Mouse (Mus musculus): ENCODE measurements around the gene Popdc2.
A peak's percentile ranks its signal among the peaks of the same experiment; 100 is the strongest.

Popdc2 gene

GRCm38 (mm10) chr16:38377546-38377945, 15.5 kb downstream of the Popdc2 start:
- DNase-seq = no peak

GRCm38 (mm10) chr16:38378591-38378990, 16.6 kb downstream of the Popdc2 start:
- no peak for DNase-seq

GRCm38 (mm10) chr16:38379088-38379487, 17.1 kb downstream of the Popdc2 start:
- no peak for DNase-seq

GRCm38 (mm10) chr16:38379493-38379892, 17.5 kb downstream of the Popdc2 start:
- no peak for DNase-seq

- no peak for DNase-seq
Observed at GRCm38 (mm10) chr16:38379926-38380325, 17.9 kb downstream of the Popdc2 start.

- no peak for DNase-seq
Observed at GRCm38 (mm10) chr16:38383683-38384082, 21.7 kb downstream of the Popdc2 start.

- DNase-seq = no peak
Observed at GRCm38 (mm10) chr16:38385184-38385634, 23.2 kb downstream of the Popdc2 start.

- DNase-seq = no peak
Observed at GRCm38 (mm10) chr16:38385700-38386099, 23.7 kb downstream of the Popdc2 start.

GRCm38 (mm10) chr16:38387389-38387788, 25.4 kb downstream of the Popdc2 start:
- DNase-seq = no peak

GRCm38 (mm10) chr16:38388757-38389156, 26.7 kb downstream of the Popdc2 start:
- DNase-seq = no peak

- DNase-seq = no peak
Observed at GRCm38 (mm10) chr16:38389284-38389893, 27.4 kb downstream of the Popdc2 start.

GRCm38 (mm10) chr16:38390322-38390721, 28.3 kb downstream of the Popdc2 start:
- no peak for DNase-seq

- no peak for DNase-seq
Observed at GRCm38 (mm10) chr16:38392126-38392894, 30.3 kb downstream of the Popdc2 start.

GRCm38 (mm10) chr16:38394191-38394618, 32.2 kb downstream of the Popdc2 start:
- no peak for DNase-seq

- no peak for DNase-seq
Observed at GRCm38 (mm10) chr16:38395060-38395730, 33.2 kb downstream of the Popdc2 start.

- no peak for DNase-seq
Observed at GRCm38 (mm10) chr16:38396155-38396554, 34.1 kb downstream of the Popdc2 start.

GRCm38 (mm10) chr16:38398266-38398665, 36.3 kb downstream of the Popdc2 start:
- DNase-seq = no peak

GRCm38 (mm10) chr16:38399076-38399475, 37.1 kb downstream of the Popdc2 start:
- no peak for DNase-seq

GRCm38 (mm10) chr16:38399531-38400231, 37.7 kb downstream of the Popdc2 start:
- DNase-seq = peak; percentile 75

- DNase-seq = no peak
Observed at GRCm38 (mm10) chr16:38400311-38400960, 38.4 kb downstream of the Popdc2 start.

- no peak for DNase-seq
Observed at GRCm38 (mm10) chr16:38401468-38401867, 39.5 kb downstream of the Popdc2 start.

GRCm38 (mm10) chr16:38403639-38404038, 41.6 kb downstream of the Popdc2 start:
- no peak for DNase-seq

GRCm38 (mm10) chr16:38406293-38406692, 44.3 kb downstream of the Popdc2 start:
- no peak for DNase-seq
